9 mouse cellular contexts compared by ENCODE assay signal in genomic region chr4:128637250-128637649, GRCm38 (mm10). TPM values are rescaled to one million over a fixed set of nuclear protein-coding genes. Genes with fewer than 3 reads are reported as not detected.
A peak's percentile ranks its signal among the peaks of the same experiment; 100 is the strongest.
DNase-seq lines count a peak whose midpoint lies in the region; ATAC-seq and TF ChIP-seq lines count a peak whose summit lies in the region.
"Had no signal": no experiment of that assay in that cellular context is flagged by ENCODE, and none has a peak within 500 bp of the region (broad histone marks: within the 10 kb centered on the region; RNA-seq: fewer than 3 reads in every experiment).

No protein-coding gene starts in this region.

- no peak overlapping the region for H3K9ac ChIP-seq in forebrain, embryonic 12.5 days
- no peak overlapping the region for H3K9ac ChIP-seq in forebrain, embryonic 13.5 days
- no peak overlapping the region for H3K9ac ChIP-seq in liver, embryonic 11.5 days (ENCODE audit: low read depth, low read length)
- no peak overlapping the region for H3K9ac ChIP-seq in liver, postnatal 0 days (replicated peaks)
- H3K9ac ChIP-seq in neural tube, embryonic 12.5 days = no peak overlapping the region

- ATAC-seq in forebrain, embryonic 12.5 days (ENCODE audit: low FRiP score) = no peak
- no peak for ATAC-seq in forebrain, embryonic 13.5 days
- ATAC-seq in liver, embryonic 11.5 days (replicated peaks; ENCODE audit: low FRiP score) = 0 out of 2 replicates have a peak, but pooled peaks have one; percentile 7
- ATAC-seq in liver, postnatal 0 days = no peak; the same call in 1 of the 2 replicates
- no peak for ATAC-seq in neural tube, embryonic 12.5 days (ENCODE audit: low FRiP score, low read depth)

- no peak for TF ChIP-seq EP300 in liver, postnatal 0 days (IDR thresholded peaks at IDR 0.05; ENCODE audit: low read depth)

- peaks cover 14% of the 10 kb centered on the region for H3K4me1 ChIP-seq in forebrain, embryonic 12.5 days
- 0 out of 2 replicates have a peak, but pooled peaks cover 9% of the 10 kb centered on the region for H3K4me1 ChIP-seq in forebrain, embryonic 13.5 days
- peaks cover 26% of the 10 kb centered on the region for H3K4me1 ChIP-seq in liver, embryonic 11.5 days (replicated peaks; ENCODE audit: control insufficient read depth, insufficient read depth, low read length)
- H3K4me1 ChIP-seq in liver, postnatal 0 days (ENCODE audit: insufficient read depth) = peaks cover 3% of the 10 kb centered on the region
- H3K4me1 ChIP-seq in neural tube, embryonic 12.5 days = peaks cover 32% of the 10 kb centered on the region

- no peak for TF ChIP-seq CTCF in liver, postnatal 0 days (IDR thresholded peaks at IDR 0.05; ENCODE audit: low read depth)

- no peak overlapping the region for H3K4me3 ChIP-seq in forebrain, embryonic 12.5 days (replicated peaks)
- no peak overlapping the region for H3K4me3 ChIP-seq in forebrain, embryonic 13.5 days
- no peak overlapping the region for H3K4me3 ChIP-seq in liver, embryonic 11.5 days (ENCODE audit: low read depth, low read length)
- no peak overlapping the region for H3K4me3 ChIP-seq in liver, postnatal 0 days (ENCODE audit: low read depth, low read length)
- no peak overlapping the region for H3K4me3 ChIP-seq in neural tube, embryonic 12.5 days

- no peak for DNase-seq in liver, embryonic 11.5 days (ENCODE audit: low spot score)
- no peak for DNase-seq in liver, postnatal 0 days
- DNase-seq in kidney, postnatal 14 days = peak; percentile 49
- no peak for DNase-seq in thymus, postnatal 14 days
- no peak for DNase-seq in urinary bladder, postnatal 36 days (ENCODE audit: low spot score in 2 of 2)
- DNase-seq: gastrocnemius, postnatal 36 days had no signal

- no peak overlapping the region for H3K4me2 ChIP-seq in forebrain, embryonic 12.5 days
- H3K4me2 ChIP-seq in forebrain, embryonic 13.5 days = no peak overlapping the region
- H3K4me2 ChIP-seq in liver, embryonic 11.5 days = no peak overlapping the region
- no peak overlapping the region for H3K4me2 ChIP-seq in liver, postnatal 0 days (ENCODE audit: low read depth, low read length)
- H3K4me2 ChIP-seq in neural tube, embryonic 12.5 days (replicated peaks) = 0 out of 2 replicates have a peak overlapping the region, but pooled peaks have one; percentile 20

- 0 out of 2 replicates have a peak overlapping the region, but pooled peaks have one; percentile 8 for H3K27ac ChIP-seq in forebrain, embryonic 12.5 days
- no peak overlapping the region for H3K27ac ChIP-seq in forebrain, embryonic 13.5 days
- H3K27ac ChIP-seq in liver, embryonic 11.5 days (ENCODE audit: low read depth, low read length) = no peak overlapping the region
- no peak overlapping the region for H3K27ac ChIP-seq in liver, postnatal 0 days (ENCODE audit: low read depth)
- H3K27ac ChIP-seq in neural tube, embryonic 12.5 days = no peak overlapping the region

- 62% methylated on average over 11 of the region's 11 CpGs for WGBS in forebrain, embryonic 12.5 days
- WGBS in forebrain, embryonic 13.5 days = 68% methylated on average over 11 of the region's 11 CpGs
- WGBS in liver, embryonic 11.5 days = 25% methylated on average over 11 of the region's 11 CpGs
- WGBS in liver, postnatal 0 days (ENCODE audit: insufficient replicate concordance) = 27% methylated on average over 11 of the region's 11 CpGs
- WGBS in neural tube, embryonic 12.5 days = 44% methylated on average over 11 of the region's 11 CpGs

- no peaks in the 10 kb centered on the region for H3K36me3 ChIP-seq in forebrain, embryonic 12.5 days (replicated peaks)
- no peaks in the 10 kb centered on the region for H3K36me3 ChIP-seq in forebrain, embryonic 13.5 days (ENCODE audit: poor library complexity, severe bottlenecking)
- no peaks in the 10 kb centered on the region for H3K36me3 ChIP-seq in liver, embryonic 11.5 days (ENCODE audit: control insufficient read depth, insufficient read depth, low read length)
- no peaks in the 10 kb centered on the region for H3K36me3 ChIP-seq in liver, postnatal 0 days (replicated peaks; ENCODE audit: insufficient read depth, low read length)
- no peaks in the 10 kb centered on the region for H3K36me3 ChIP-seq in neural tube, embryonic 12.5 days

- H3K9me3 ChIP-seq in forebrain, embryonic 12.5 days = no peaks in the 10 kb centered on the region
- no peaks in the 10 kb centered on the region for H3K9me3 ChIP-seq in forebrain, embryonic 13.5 days (replicated peaks)
- no peaks in the 10 kb centered on the region for H3K9me3 ChIP-seq in liver, embryonic 11.5 days (ENCODE audit: control insufficient read depth, low read length)
- H3K9me3 ChIP-seq in liver, postnatal 0 days (ENCODE audit: low read length) = no peaks in the 10 kb centered on the region
- no peaks in the 10 kb centered on the region for H3K9me3 ChIP-seq in neural tube, embryonic 12.5 days

- no peaks in the 10 kb centered on the region for H3K27me3 ChIP-seq in forebrain, embryonic 12.5 days
- H3K27me3 ChIP-seq in forebrain, embryonic 13.5 days = no peaks in the 10 kb centered on the region
- H3K27me3 ChIP-seq in liver, embryonic 11.5 days (replicated peaks; ENCODE audit: control insufficient read depth, insufficient read depth, low read length) = 0 out of 2 replicates have a peak, but pooled peaks cover 3% of the 10 kb centered on the region
- H3K27me3 ChIP-seq in liver, postnatal 0 days (ENCODE audit: insufficient read depth, low read length) = no peaks in the 10 kb centered on the region
- H3K27me3 ChIP-seq in neural tube, embryonic 12.5 days (replicated peaks) = no peaks in the 10 kb centered on the region

RNA-seq across cellular contexts. Expression of gene Phc2, which starts 17.3 kb away (rescaled TPM):
- polyA plus RNA-seq in forebrain, embryonic 12.5 days (2016; fragmentation: Nextera tagmentation; extraction: Ambion mirVana) = 56.1 and 148 TPM in 2 replicates
- polyA plus RNA-seq in forebrain, embryonic 13.5 days (2015; fragmentation: Nextera tagmentation; extraction: Ambion mirVana) = 34.9 and 38.2 TPM in 2 replicates
- 39.3 and 40.4 TPM in 2 replicates for polyA plus RNA-seq in liver, embryonic 11.5 days (2014; fragmentation: Nextera tagmentation; extraction: Ambion mirVana)
- 14.6 and 18.7 TPM in 2 replicates for polyA plus RNA-seq in liver, postnatal 0 days (2015; fragmentation: Nextera tagmentation; extraction: Ambion mirVana)
- polyA plus RNA-seq in neural tube, embryonic 12.5 days (2016; fragmentation: Nextera tagmentation; extraction: Ambion mirVana) = 163 and 167 TPM in 2 replicates

RNA-seq across cellular contexts. Expression of gene Tlr12, which starts 18.8 kb away (rescaled TPM):
- 0.79 and 1.6 TPM in 2 replicates for polyA plus RNA-seq in forebrain, embryonic 12.5 days (2016; fragmentation: Nextera tagmentation; extraction: Ambion mirVana)
- 1.4 and 1.6 TPM in 2 replicates for polyA plus RNA-seq in forebrain, embryonic 13.5 days (2015; fragmentation: Nextera tagmentation; extraction: Ambion mirVana)
- polyA plus RNA-seq in liver, embryonic 11.5 days (2014; fragmentation: Nextera tagmentation; extraction: Ambion mirVana) = 0.81 and 0.88 TPM in 2 replicates
- polyA plus RNA-seq in liver, postnatal 0 days (2015; fragmentation: Nextera tagmentation; extraction: Ambion mirVana) = 1.9 and 2.3 TPM in 2 replicates
- 1.00 and 1.4 TPM in 2 replicates for polyA plus RNA-seq in neural tube, embryonic 12.5 days (2016; fragmentation: Nextera tagmentation; extraction: Ambion mirVana)

RNA-seq across cellular contexts. Expression of gene Zscan20, which starts 27.4 kb away (rescaled TPM):
- 7.4 and 8.3 TPM in 2 replicates for polyA plus RNA-seq in forebrain, embryonic 12.5 days (2016; fragmentation: Nextera tagmentation; extraction: Ambion mirVana)
- polyA plus RNA-seq in forebrain, embryonic 13.5 days (2015; fragmentation: Nextera tagmentation; extraction: Ambion mirVana) = 4.9 and 5.4 TPM in 2 replicates
- 2.4 and 3.9 TPM in 2 replicates for polyA plus RNA-seq in liver, embryonic 11.5 days (2014; fragmentation: Nextera tagmentation; extraction: Ambion mirVana)
- 0.46 and 0.58 TPM in 2 replicates for polyA plus RNA-seq in liver, postnatal 0 days (2015; fragmentation: Nextera tagmentation; extraction: Ambion mirVana)
- polyA plus RNA-seq in neural tube, embryonic 12.5 days (2016; fragmentation: Nextera tagmentation; extraction: Ambion mirVana) = 7.1 and 8.1 TPM in 2 replicates
